Mouse (Mus musculus): Measurements from ENCODE around the gene Def6. TPM values are rescaled to one million over a fixed set of nuclear protein-coding genes. Genes with fewer than 3 reads are reported as not detected.

Def6 gene
- polyA plus RNA-seq, 2 experiments = 10.0 to 15.5 TPM

DNA sequence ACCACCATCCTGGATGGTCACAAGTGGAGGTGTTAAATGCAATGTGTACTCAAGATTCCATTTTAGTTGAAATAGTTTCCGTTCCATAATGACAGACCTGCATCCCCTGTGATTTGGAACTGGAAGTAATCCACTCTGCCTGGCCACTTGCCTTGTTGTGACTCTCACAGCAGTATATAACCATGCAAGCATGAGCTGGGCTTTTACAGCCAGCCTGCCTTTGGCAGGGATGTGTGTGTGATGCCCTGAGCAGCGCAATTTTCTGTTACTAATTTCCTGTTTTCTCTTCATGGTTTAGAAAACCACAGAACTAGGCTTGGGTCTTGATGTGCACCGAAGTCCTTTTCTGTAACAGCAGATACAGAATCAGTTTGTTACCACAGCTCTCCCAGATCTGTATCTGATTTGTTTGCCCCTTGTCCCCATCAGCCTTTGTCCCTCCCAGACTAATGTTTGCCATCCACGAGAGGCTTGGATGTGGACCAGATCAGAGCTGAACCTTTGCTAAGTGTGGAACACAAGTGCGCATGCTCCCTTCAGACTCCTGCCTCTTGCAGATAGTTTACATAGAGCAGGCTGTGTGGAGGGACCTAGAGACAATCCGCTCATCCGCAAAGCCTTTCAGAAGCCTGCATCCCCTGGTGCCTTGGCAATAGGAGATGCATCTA is 22.5 kb upstream of the Def6 start:
- WGBS = 70% methylated on average over 7 of the region's 7 CpGs
- Histone ChIP-seq H3K4me1 (ENCODE audit: control insufficient read depth, insufficient read depth, low read length) (0 out of 2 replicates have a peak, but pooled peaks cover 3% of the 10 kb centered on the region), H3K27ac (replicated peaks; ENCODE audit: low read depth, low read length) (no peak overlapping the region), H3K36me3 (ENCODE audit: control insufficient read depth, insufficient read depth, low read length) (peaks cover 16% of the 10 kb centered on the region), H3K4me2 (replicated peaks; ENCODE audit: low read depth, low read length, severe bottlenecking) (no peak overlapping the region), H3K4me3 (replicated peaks; ENCODE audit: low read length) (no peak overlapping the region), H3K9me3 (ENCODE audit: control insufficient read depth, low read length) (no peaks in the 10 kb centered on the region), H3K9ac (ENCODE audit: low read depth, low read length, severe bottlenecking) (no peak overlapping the region), H3K27me3 (ENCODE audit: control insufficient read depth, insufficient read depth, low read length) (no peaks in the 10 kb centered on the region)
- no peak for ATAC-seq (ENCODE audit: low FRiP score, low read depth)
- TF ChIP-seq POLR2A (IDR thresholded peaks at IDR 0.05; ENCODE audit: borderline replicate concordance, extremely low read depth, insufficient read depth, insufficient read length) = no peak
- DNase-seq (ENCODE audit: low spot score) = peak; percentile 21

DNA sequence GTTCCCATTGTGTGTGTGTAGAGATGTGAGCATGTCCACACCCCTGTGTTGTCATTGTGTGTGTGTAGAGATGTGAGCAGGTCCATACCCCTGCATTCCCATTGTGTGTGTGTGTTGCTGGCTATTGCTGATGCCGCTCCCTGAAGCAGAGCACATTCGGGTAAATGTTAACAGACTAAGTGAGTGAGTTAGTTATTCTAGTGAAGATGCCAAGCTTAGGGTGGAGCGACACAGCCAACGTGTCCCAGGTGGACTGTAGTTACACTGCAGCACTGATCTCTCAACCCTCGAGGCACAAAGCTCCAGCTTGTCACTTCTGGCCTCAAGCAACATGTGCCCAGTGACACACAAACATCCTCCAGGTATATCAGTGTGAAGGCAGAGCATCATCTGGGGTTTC is 19.3 kb upstream of the Def6 start:
- DNase-seq (ENCODE audit: low spot score) (no peak), ATAC-seq (ENCODE audit: low FRiP score, low read depth) (no peak)
- Histone ChIP-seq H3K4me3 (replicated peaks; ENCODE audit: low read length) (no peak overlapping the region), H3K4me1 (ENCODE audit: control insufficient read depth, insufficient read depth, low read length) (0 out of 2 replicates have a peak, but pooled peaks cover 3% of the 10 kb centered on the region), H3K27me3 (ENCODE audit: control insufficient read depth, insufficient read depth, low read length) (no peaks in the 10 kb centered on the region), H3K27ac (replicated peaks; ENCODE audit: low read depth, low read length) (no peak overlapping the region), H3K36me3 (ENCODE audit: control insufficient read depth, insufficient read depth, low read length) (peaks cover 43% of the 10 kb centered on the region), H3K9me3 (ENCODE audit: control insufficient read depth, low read length) (no peaks in the 10 kb centered on the region), H3K4me2 (replicated peaks; ENCODE audit: low read depth, low read length, severe bottlenecking) (no peak overlapping the region), H3K9ac (ENCODE audit: low read depth, low read length, severe bottlenecking) (no peak overlapping the region)
- whole genome bisulfite sequencing = 87% methylated on average over 5 of the region's 5 CpGs
- TF ChIP-seq POLR2A (IDR thresholded peaks at IDR 0.05; ENCODE audit: borderline replicate concordance, extremely low read depth, insufficient read depth, insufficient read length) = no peak

DNA sequence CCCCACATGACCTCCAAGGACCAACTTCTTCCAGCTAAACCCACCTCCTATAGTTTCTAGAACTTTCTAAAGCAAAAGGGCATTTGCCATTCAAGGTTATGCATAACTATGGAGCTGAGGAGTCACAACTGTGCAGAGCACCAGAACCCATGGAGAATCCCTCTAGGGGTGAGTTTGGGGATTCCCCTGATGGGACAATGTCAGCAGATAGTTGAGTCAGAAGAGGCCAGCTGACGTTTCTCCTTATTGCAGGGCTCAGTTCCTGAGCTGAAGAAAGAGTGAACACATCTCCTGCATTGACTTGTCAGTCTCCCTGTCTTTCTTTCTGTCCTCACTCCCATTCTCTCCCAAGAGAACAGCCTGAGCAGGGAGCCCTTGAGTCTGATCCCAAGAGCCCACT is 14.8 kb upstream of the Def6 start:
- Histone ChIP-seq H3K4me2 (replicated peaks; ENCODE audit: low read depth, low read length, severe bottlenecking) (no peak overlapping the region), H3K27ac (replicated peaks; ENCODE audit: low read depth, low read length) (no peak overlapping the region), H3K9ac (ENCODE audit: low read depth, low read length, severe bottlenecking) (no peak overlapping the region), H3K9me3 (ENCODE audit: control insufficient read depth, low read length) (no peaks in the 10 kb centered on the region), H3K4me1 (ENCODE audit: control insufficient read depth, insufficient read depth, low read length) (no peaks in the 10 kb centered on the region), H3K27me3 (ENCODE audit: control insufficient read depth, insufficient read depth, low read length) (no peaks in the 10 kb centered on the region), H3K36me3 (ENCODE audit: control insufficient read depth, insufficient read depth, low read length) (peaks cover 72% of the 10 kb centered on the region), H3K4me3 (replicated peaks; ENCODE audit: low read length) (no peak overlapping the region)
- no peak for TF ChIP-seq POLR2A (IDR thresholded peaks at IDR 0.05; ENCODE audit: borderline replicate concordance, extremely low read depth, insufficient read depth, insufficient read length)
- DNase-seq (ENCODE audit: low spot score) (no peak), ATAC-seq (ENCODE audit: low FRiP score, low read depth) (no peak)
- 70% methylated on average over 1 of the region's 1 CpGs for WGBS

DNA sequence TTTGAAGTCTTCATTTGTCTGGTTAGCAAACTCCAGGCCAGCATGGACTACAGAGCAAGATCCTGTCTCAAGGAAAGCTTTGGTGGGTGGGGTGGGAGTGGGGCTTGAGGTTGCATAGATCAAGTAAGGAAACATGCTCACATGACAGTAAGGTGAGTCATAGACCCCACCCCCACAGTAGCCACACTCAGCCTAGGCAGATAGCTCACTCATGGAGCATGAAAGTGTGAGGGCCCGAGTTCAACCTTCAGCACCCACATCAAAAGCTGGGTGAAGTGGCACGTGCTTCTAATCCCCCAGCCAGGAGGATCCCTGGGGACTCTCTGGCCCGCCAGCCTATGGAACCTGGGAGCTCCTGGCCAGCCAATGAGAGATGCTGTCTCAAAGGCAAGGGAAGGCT is 14.0 kb upstream of the Def6 start:
- ATAC-seq (ENCODE audit: low FRiP score, low read depth) = no peak
- H3K27me3 ChIP-seq (ENCODE audit: control insufficient read depth, insufficient read depth, low read length) = no peaks in the 10 kb centered on the region
- no peak overlapping the region for H3K4me3 ChIP-seq (replicated peaks; ENCODE audit: low read length)
- no peak overlapping the region for H3K27ac ChIP-seq (replicated peaks; ENCODE audit: low read depth, low read length)
- no peak overlapping the region for H3K9ac ChIP-seq (ENCODE audit: low read depth, low read length, severe bottlenecking)
- H3K9me3 ChIP-seq (ENCODE audit: control insufficient read depth, low read length) = no peaks in the 10 kb centered on the region
- H3K36me3 ChIP-seq (ENCODE audit: control insufficient read depth, insufficient read depth, low read length) = peaks cover 80% of the 10 kb centered on the region
- no peak for TF ChIP-seq POLR2A (IDR thresholded peaks at IDR 0.05; ENCODE audit: borderline replicate concordance, extremely low read depth, insufficient read depth, insufficient read length)
- H3K4me2 ChIP-seq (replicated peaks; ENCODE audit: low read depth, low read length, severe bottlenecking) = no peak overlapping the region
- no peak for DNase-seq (ENCODE audit: low spot score)
- 83% methylated on average over 3 of the region's 3 CpGs for WGBS
- H3K4me1 ChIP-seq (ENCODE audit: control insufficient read depth, insufficient read depth, low read length) = no peaks in the 10 kb centered on the region

DNA sequence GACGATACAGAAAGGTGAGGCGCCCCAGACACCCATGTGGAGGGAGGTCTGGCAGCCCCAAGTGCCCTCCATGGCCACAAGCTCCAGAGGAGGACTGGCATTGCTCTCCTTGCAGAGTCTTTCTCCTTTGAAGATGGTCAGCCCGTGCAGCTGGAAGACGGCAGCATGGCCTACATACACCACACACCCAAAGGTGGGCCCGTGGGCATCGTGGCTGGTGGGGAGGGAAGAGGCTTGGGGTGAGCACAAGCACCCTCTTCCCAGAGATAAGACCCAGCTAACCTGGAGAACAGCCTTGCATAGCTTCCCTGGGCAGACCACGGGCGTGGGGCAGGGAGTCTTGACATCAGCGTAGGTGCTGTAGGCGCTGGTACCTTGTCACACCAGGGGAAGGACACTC is 12.5 kb upstream of the Def6 start:
- H3K9me3 ChIP-seq (ENCODE audit: control insufficient read depth, low read length) = no peaks in the 10 kb centered on the region
- DNase-seq (ENCODE audit: low spot score) (no peak), ATAC-seq (ENCODE audit: low FRiP score, low read depth) (no peak)
- H3K4me2 ChIP-seq (replicated peaks; ENCODE audit: low read depth, low read length, severe bottlenecking) = no peak overlapping the region
- TF ChIP-seq POLR2A (IDR thresholded peaks at IDR 0.05; ENCODE audit: borderline replicate concordance, extremely low read depth, insufficient read depth, insufficient read length) = no peak
- no peaks in the 10 kb centered on the region for H3K27me3 ChIP-seq (ENCODE audit: control insufficient read depth, insufficient read depth, low read length)
- H3K4me3 ChIP-seq (replicated peaks; ENCODE audit: low read length) = no peak overlapping the region
- no peak overlapping the region for H3K27ac ChIP-seq (replicated peaks; ENCODE audit: low read depth, low read length)
- H3K36me3 ChIP-seq (ENCODE audit: control insufficient read depth, insufficient read depth, low read length) = peaks cover 80% of the 10 kb centered on the region
- H3K9ac ChIP-seq (ENCODE audit: low read depth, low read length, severe bottlenecking) = no peak overlapping the region
- H3K4me1 ChIP-seq (ENCODE audit: control insufficient read depth, insufficient read depth, low read length) = no peaks in the 10 kb centered on the region
- 90% methylated on average over 10 of the region's 10 CpGs for WGBS
